Mouse (Mus musculus): ENCODE data around the gene Cdh23.

- TF ChIP-seq ZC3H11A (IDR thresholded peaks at IDR 0.05; ENCODE audit: borderline replicate concordance, low read depth, low read length), result no peak
- no peak for TF ChIP-seq MAFK (IDR thresholded peaks at IDR 0.05; ENCODE audit: insufficient read depth, low read depth, low read length)
Measured at GRCm38 (mm10) chr10:60686641-60686975, 9.7 kb downstream of the Cdh23 start.
